In genomic region chr1:165344453-165344852, GRCm38 (mm10) we compare ENCODE assay signal across 10 mouse cellular contexts. TPM values are rescaled to one million over a fixed set of nuclear protein-coding genes. Genes with fewer than 3 reads are reported as not detected.
A peak's percentile ranks its signal among the peaks of the same experiment; 100 is the strongest.
DNase-seq lines count a peak whose midpoint lies in the region; ATAC-seq and TF ChIP-seq lines count a peak whose summit lies in the region.
"Had no signal": no experiment of that assay in that cellular context is flagged by ENCODE, and none has a peak within 500 bp of the region (broad histone marks: within the 10 kb centered on the region; RNA-seq: fewer than 3 reads in every experiment).

No protein-coding gene starts in this region.

- no peak for TF ChIP-seq CTCF in brain, embryonic 14.5 days (IDR thresholded peaks at IDR 0.05; ENCODE audit: borderline replicate concordance, extremely low read depth, insufficient read depth, insufficient read length)
- TF ChIP-seq CTCF in heart, adult 2 months (IDR thresholded peaks at IDR 0.05) = no peak

- no peak for TF ChIP-seq POLR2A in brain, embryonic 14.5 days (IDR thresholded peaks at IDR 0.05; ENCODE audit: borderline replicate concordance, extremely low read depth, insufficient read depth, insufficient read length, poor library complexity, severe bottlenecking)
- TF ChIP-seq POLR2A in heart, adult 2 months (IDR thresholded peaks at IDR 0.05; ENCODE audit: insufficient read depth, low read depth, low read length) = no peak

- H3K4me2 ChIP-seq in hindbrain, embryonic 13.5 days = no peak overlapping the region
- no peak overlapping the region for H3K4me2 ChIP-seq in limb, embryonic 13.5 days (replicated peaks)
- H3K4me2 ChIP-seq: heart, embryonic 13.5 days had no signal

- no peak overlapping the region for H3K9ac ChIP-seq in hindbrain, embryonic 13.5 days
- no peak overlapping the region for H3K9ac ChIP-seq in limb, embryonic 13.5 days
- no peak overlapping the region for H3K9ac ChIP-seq in heart, adult 2 months (ENCODE audit: low read depth, low read length)
- H3K9ac ChIP-seq: heart, embryonic 13.5 days; liver, embryonic 14.5 days had no signal

- no peaks in the 10 kb centered on the region for H3K4me1 ChIP-seq in hindbrain, embryonic 13.5 days (replicated peaks)
- H3K4me1 ChIP-seq in hindbrain, embryonic 10.5 days (replicated peaks) = no peaks in the 10 kb centered on the region
- H3K4me1 ChIP-seq in limb, embryonic 13.5 days = peaks cover 17% of the 10 kb centered on the region
- no peaks in the 10 kb centered on the region for H3K4me1 ChIP-seq in heart, adult 2 months (ENCODE audit: control insufficient read depth, insufficient read depth, low read length)

- intact Hi-C loops in heart, adult 2 months (cut with DNase I) = no loop called here
- intact Hi-C loops in gastrocnemius, postnatal 14 days (cut with DNase I; ENCODE audit: low total_unique reads) = no loop called here

- H3K36me3 ChIP-seq in hindbrain, embryonic 13.5 days = no peaks in the 10 kb centered on the region
- no peaks in the 10 kb centered on the region for H3K36me3 ChIP-seq in hindbrain, embryonic 10.5 days
- H3K36me3 ChIP-seq in limb, embryonic 13.5 days = no peaks in the 10 kb centered on the region
- peaks cover 3% of the 10 kb centered on the region; the same call in 1 of the 2 replicates for H3K36me3 ChIP-seq in heart, adult 2 months (ENCODE audit: control insufficient read depth, insufficient read depth, low read length)

- H3K79me2 ChIP-seq in heart, adult 2 months (replicated peaks; ENCODE audit: control insufficient read depth, insufficient read depth, low read length) = no peaks in the 10 kb centered on the region

- H3K4me3 ChIP-seq in hindbrain, embryonic 13.5 days = no peak overlapping the region
- H3K4me3 ChIP-seq in hindbrain, embryonic 10.5 days = no peak overlapping the region
- no peak overlapping the region for H3K4me3 ChIP-seq in limb, embryonic 13.5 days
- no peak overlapping the region for H3K4me3 ChIP-seq in heart, adult 2 months
- H3K4me3 ChIP-seq: heart, embryonic 13.5 days had no signal

- peak overlapping the region; percentile 66 for H3K27ac ChIP-seq in hindbrain, embryonic 13.5 days
- no peak overlapping the region for H3K27ac ChIP-seq in hindbrain, embryonic 10.5 days
- no peak overlapping the region for H3K27ac ChIP-seq in limb, embryonic 13.5 days
- no peak overlapping the region for H3K27ac ChIP-seq in heart, adult 2 months
- H3K27ac ChIP-seq: heart, embryonic 13.5 days; liver, embryonic 14.5 days had no signal

- no peak for TF ChIP-seq EP300 in heart, adult 2 months (IDR thresholded peaks at IDR 0.05; ENCODE audit: insufficient read depth, low read depth, low read length)

- H3K27me3 ChIP-seq in hindbrain, embryonic 13.5 days = no peaks in the 10 kb centered on the region
- H3K27me3 ChIP-seq in hindbrain, embryonic 10.5 days (ENCODE audit: insufficient read depth, poor library complexity, severe bottlenecking) = no peaks in the 10 kb centered on the region
- no peaks in the 10 kb centered on the region for H3K27me3 ChIP-seq in limb, embryonic 13.5 days
- H3K27me3 ChIP-seq in heart, adult 2 months (ENCODE audit: control insufficient read depth, insufficient read depth, low read length) = no peaks in the 10 kb centered on the region
- H3K27me3 ChIP-seq: heart, embryonic 13.5 days had no signal

- no peak for DNase-seq in hindbrain, embryonic 10.5 days (ENCODE audit: low spot score)
- DNase-seq in ES-CJ7 (ENCODE audit: low read depth, low spot score) = peak; percentile 17
- peak; percentile 77 for DNase-seq in brain, embryonic 14.5 days (ENCODE audit: low read depth)
- no peak for DNase-seq in cerebellum, adult 9-11 months
- DNase-seq in heart, adult 2 months = no peak
- no peak for DNase-seq in gastrocnemius, postnatal 14 days

- 55% methylated on average over 4 of the region's 4 CpGs for WGBS in hindbrain, embryonic 13.5 days
- 66% methylated on average over 4 of the region's 4 CpGs for WGBS in hindbrain, embryonic 10.5 days
- WGBS in limb, embryonic 13.5 days = 34% methylated on average over 4 of the region's 4 CpGs
- WGBS in heart, adult 2 months = 74% methylated on average over 4 of the region's 4 CpGs

- H3K9me3 ChIP-seq in hindbrain, embryonic 13.5 days = no peaks in the 10 kb centered on the region
- H3K9me3 ChIP-seq in hindbrain, embryonic 10.5 days = no peaks in the 10 kb centered on the region
- H3K9me3 ChIP-seq in limb, embryonic 13.5 days = no peaks in the 10 kb centered on the region
- H3K9me3 ChIP-seq: heart, embryonic 13.5 days had no signal

- peak; percentile 81 for ATAC-seq in hindbrain, embryonic 13.5 days (ENCODE audit: low FRiP score)
- peak; percentile 48; the same call in 1 of the 2 replicates for ATAC-seq in limb, embryonic 13.5 days (ENCODE audit: low FRiP score, low read depth)

RNA-seq across cellular contexts. Expression of gene Gpr161, which starts 48.9 kb away (rescaled TPM):
- polyA plus RNA-seq in hindbrain, embryonic 13.5 days (2015; fragmentation: Nextera tagmentation; extraction: Ambion mirVana) = 3.4 and 3.6 TPM in 2 replicates
- polyA plus RNA-seq in hindbrain, embryonic 10.5 days (2016; fragmentation: Nextera tagmentation; extraction: Ambion mirVana) = 1.3 and 1.8 TPM in 2 replicates
- 38.2 and 45.0 TPM in 2 replicates for polyA plus RNA-seq in brain, embryonic 14.5 days (2012; rRNA removed)
- 1.8 TPM in 2 replicates for polyA plus RNA-seq in limb, embryonic 13.5 days (2015; fragmentation: Nextera tagmentation; extraction: Ambion mirVana)
- total RNA-seq in heart, adult 2 months (2021) = 1 to 10 TPM; 1.4 to 1.5 TPM
- polyA plus RNA-seq in heart, adult 2 months (2012; rRNA removed) = 2.2 and 2.7 TPM in 2 replicates
- 1 to 10 TPM; 2.5 to 3.0 TPM for total RNA-seq in gastrocnemius, postnatal 14 days (2021)

Comparison
In these comparisons a context has a peak if more than half of its experiments do, and no peak if none do; other contexts are left out.
1. DNase-seq: peak in ES-CJ7 (single experiment) and brain, embryonic 14.5 days (single experiment); none in hindbrain, embryonic 10.5 days (single experiment), cerebellum, adult 9-11 months (single experiment), heart, adult 2 months (0 of 2) and gastrocnemius, postnatal 14 days (single experiment).